Mouse (Mus musculus): ENCODE data around the gene Gm11027.
A peak's percentile ranks its signal among the peaks of the same experiment; 100 is the strongest.
"Not testable (repeated sequence)": the region's sequence is repeated elsewhere in the genome, so short reads cannot be mapped to it uniquely, and the experiment has no call there.

Gm11027 gene

DNA sequence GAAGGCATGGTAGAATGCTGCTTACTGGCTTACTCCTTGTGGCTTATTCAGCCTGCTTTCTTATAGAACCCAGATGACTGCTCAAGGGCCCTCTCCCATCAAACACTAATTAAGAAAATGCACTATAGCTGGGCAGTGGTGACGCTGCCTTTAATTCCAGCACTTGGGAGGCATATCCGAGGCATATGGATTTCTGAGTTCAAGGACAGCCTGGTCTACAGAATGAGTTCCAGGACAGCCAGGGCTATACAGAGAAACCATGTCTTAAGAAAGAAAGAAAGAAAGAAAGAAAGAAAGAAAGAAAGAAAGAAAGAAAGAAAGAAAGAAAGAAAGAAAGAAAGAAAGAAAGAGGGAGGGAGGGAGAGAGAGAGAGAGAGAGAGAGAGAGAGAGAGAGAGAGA, at the start of gene Gm11027:
TSS of gene Gm11027 (plus strand) at position 301 of the 400 bp plus-strand sequence.
- not testable (repeated sequence) for DNase-seq (ENCODE audit: low spot score)

DNA sequence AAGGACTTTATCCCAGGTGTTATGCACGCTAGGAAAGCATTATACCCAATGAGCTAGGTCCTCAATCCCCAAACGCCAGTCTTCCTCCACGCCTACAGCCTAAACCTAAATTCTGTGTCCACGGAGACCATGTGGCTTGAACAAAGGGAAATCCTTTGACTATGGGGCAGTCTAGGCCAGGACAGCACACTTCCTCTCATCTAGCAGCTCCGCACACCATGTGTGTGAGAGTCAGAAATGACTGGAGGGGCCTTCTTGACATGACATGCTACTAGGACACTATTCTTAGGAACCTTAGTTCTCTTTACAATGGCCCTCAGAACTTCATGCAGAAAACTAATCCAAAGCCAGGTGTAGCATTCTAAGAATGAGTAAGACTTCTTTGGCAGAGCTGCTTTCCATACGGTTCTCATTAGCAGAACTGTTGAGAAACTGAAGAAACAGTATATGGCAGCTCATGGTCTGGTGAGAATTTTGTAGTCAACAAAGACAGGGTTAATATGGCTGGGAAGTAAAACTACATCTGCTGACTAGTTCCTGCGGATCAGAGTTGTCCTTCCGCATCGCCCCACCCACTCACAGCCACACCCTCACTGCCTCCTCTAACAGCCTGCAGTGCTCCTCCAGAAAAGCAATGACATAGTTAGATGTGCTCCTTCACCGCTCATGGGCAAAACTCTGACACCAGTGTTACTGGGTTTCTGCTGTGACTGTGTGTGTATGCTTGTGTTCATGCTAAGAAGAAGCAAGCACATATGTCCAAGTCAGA, 48.7 kb upstream of the Gm11027 start:
- no peak for DNase-seq (ENCODE audit: low spot score)

DNA sequence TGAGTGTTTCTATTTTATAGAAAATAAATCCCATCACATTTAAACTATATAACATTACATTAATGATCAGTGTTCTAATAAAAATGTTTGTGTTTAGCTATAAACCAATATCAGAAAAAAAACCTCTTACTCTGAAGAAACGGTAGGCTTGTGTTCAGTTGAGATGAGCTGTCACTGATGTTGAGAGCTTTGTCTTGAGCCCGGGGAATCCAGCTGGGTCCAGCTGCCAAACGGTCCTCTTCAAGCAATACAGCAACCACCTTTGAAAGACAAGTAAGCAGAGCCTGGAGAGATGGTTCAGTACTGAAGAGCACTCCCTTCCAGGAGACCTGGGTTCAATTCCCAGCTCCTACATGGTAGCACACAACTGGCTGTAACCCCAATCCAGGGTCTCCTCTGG, 45.7 kb upstream of the Gm11027 start:
- DNase-seq (ENCODE audit: low spot score), result no peak

DNA sequence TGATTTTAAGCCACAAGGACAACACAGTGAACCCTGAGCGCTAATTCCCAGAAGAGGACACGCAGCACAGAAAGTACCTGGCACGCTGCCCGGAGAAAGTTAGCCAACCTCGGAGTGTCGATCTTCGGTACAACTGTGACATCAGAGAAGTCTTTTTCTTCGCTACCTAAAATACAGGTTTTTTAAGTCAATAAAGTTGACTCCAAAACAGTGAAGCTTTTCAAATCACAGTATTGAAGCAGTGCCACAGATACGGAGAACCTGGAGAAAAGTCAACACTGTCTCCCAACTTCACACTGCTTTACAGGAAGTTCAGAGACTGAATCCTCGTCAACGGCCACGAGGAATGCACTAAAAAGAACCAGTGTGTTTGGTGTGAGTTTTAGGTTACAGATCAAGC, 43.6 kb upstream of the Gm11027 start:
- DNase-seq (ENCODE audit: low spot score), result no peak

DNA sequence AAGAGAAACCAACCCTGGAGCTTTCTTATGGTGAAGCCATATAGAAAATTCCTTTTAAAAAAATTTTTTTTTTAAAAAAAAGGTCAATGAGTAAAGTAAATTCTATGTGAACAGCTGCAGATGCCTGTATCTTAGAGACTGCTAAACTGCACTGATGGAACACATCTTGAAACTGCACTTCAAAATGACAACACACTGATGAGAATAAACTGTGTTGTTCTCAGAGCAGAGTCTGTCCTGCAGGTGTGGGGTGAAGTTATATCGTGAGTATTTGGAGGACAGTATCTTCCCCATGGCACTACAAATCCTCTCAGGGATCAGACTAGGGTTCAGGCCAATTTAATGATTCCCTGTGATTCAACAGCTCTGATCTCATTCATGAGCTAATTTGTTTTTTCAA, 43.1 kb upstream of the Gm11027 start:
- no peak for DNase-seq (ENCODE audit: low spot score)

DNA sequence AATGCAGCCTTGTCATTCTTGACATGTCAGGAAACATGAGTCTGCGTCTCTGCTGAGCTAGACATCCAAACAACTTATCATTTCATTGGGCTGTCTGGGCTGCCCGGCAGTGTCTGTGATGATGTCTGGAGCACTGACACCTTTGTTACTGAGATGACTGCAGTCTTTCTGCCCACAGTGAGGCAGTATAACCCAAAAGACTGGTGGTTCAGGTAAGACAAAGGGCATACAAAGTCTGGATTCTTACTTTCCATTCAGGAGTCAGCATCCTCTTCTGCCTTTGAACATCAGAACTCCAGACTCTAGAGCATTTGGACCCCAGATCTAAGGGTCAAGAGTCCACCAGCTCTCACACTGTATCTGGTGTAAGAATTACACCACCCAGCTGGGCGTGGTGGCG, 39.8 kb upstream of the Gm11027 start:
- no peak for DNase-seq (ENCODE audit: low spot score)

DNA sequence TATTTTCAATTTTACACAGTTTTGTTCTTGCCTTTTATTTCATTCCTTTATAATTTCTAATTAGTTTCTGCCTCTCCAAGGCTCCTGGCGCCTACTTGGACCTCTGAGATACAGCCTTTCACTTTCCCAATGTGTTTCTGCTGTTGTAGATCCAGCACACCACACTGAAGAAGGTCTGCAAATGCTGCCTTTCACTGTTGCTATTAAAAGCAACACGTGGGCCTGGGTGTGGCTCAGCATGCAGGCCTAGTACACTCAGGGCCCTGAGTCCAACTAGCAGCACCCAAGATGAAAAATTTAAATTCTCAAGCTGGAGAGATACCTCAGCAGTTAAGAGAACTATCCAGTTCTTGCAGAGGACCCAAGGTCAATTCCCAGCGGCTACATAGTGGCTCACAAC, 38.5 kb upstream of the Gm11027 start:
- no peak for DNase-seq (ENCODE audit: low spot score)

DNA sequence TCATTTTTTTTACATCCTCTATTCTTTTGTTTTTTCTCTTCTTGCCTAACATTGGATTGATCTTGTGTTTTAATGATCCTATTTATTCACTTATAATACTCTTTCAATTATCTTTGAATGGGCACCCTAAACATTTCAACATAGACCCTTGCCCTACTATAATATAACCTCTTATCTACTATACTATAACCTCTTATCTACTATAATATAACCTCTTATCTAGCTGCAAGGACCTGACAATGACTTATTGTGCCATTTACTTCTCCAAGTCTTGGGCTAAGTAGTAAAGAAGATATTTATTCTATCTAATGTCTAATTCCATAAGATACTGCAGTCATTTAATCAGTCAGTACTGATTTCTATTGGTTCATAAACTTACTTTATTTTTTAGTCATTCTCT, 36.8 kb upstream of the Gm11027 start:
- DNase-seq (ENCODE audit: low spot score), result no peak

DNA sequence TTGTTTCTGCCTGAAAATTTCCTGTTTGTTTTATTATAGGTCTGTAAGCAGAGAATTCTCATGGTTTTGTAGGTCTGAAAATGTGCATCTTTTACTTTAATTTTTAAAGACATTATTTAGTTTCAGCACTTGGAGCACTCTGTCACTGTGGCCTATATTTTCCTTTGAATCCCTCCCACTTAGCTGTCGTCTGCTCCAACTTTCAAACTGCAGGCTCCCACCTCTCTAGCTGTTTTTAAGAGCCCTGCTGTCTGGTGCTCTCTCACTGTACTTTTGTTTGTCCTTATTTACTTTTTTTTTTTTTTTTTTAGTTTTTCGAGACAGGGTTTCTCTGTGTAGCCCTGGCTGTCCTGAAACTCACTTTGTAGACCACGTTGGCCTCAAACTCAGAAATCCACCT, 36.4 kb upstream of the Gm11027 start:
- no peak for DNase-seq (ENCODE audit: low spot score)

DNA sequence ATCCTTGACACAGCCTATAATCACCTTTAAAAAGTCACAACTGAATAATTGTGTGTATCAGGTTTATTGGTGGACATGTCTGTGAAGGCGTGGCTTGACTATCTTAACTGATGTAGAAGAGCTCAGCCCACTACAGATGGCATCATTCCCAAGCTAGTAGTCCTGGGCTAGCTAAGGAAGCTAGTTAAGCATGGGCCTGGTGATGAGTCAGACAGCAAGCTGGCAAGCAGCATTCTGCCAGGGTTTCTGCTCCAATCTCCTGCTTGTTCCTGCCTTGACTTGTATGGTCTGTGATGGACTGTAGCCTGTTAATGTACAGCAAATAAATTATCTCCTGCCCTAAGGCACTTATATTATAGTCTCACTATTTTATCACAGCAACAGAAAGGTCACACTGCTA, 30.6 kb upstream of the Gm11027 start:
- no peak for DNase-seq (ENCODE audit: low spot score)

DNA sequence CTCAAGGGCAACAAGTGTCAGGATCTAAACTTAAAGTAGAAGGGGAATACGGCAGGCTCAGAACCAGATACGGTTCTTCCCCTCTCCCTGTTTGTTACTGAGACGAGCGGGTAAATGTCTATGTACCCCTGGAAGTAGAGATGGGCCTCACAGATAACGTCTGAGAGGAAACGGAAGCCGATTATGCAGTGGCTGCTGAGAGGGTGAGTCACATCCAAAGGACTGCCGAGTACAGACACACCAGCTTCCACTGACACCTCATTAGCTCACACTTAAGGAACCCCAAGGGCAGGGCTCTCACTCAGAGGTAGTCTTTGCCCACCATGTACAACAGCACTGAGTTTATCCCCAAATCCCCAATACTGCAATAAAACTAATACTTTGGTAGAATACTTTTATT, 20.5 kb upstream of the Gm11027 start:
- no peak for DNase-seq (ENCODE audit: low spot score)

DNA sequence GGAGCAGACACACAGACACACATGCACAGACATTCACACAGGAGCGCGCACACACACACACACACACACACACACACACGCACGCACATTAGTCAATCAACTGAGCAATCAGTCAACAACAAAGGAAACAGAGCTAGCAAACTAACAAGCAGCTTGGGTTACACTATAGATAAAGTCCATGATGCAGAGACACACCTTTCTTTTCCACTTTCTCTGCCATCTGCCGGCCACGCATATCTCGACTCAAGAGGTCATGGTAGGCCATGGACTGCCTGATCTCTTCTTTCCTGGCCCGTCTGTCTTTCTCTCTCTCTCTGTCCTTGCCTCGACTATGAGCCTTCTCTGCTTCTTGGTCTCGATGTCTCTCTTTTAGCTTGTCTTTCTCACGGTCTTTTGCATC, 19.6 kb upstream of the Gm11027 start:
- DNase-seq (ENCODE audit: low spot score), result no peak

DNA sequence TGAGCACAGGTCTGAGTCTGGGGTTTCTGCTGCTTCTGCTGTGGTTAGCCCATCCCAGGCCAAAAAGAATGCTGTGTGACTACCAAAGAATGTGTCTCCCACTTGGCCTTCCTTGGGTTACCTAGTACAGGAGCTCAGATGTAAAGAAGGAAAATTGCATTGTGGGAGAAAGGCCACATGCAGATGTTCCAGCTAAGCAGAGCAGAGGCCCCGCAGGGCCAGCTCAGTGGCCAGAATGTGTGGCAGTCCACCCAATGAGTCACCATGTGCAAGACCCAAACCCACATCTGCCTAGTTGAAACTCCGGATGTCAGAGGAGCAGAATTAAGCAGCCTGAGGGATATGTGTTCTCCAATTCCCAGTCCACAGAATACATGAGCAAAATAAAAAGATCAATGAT, 16.9 kb upstream of the Gm11027 start:
- no peak for DNase-seq (ENCODE audit: low spot score)

DNA sequence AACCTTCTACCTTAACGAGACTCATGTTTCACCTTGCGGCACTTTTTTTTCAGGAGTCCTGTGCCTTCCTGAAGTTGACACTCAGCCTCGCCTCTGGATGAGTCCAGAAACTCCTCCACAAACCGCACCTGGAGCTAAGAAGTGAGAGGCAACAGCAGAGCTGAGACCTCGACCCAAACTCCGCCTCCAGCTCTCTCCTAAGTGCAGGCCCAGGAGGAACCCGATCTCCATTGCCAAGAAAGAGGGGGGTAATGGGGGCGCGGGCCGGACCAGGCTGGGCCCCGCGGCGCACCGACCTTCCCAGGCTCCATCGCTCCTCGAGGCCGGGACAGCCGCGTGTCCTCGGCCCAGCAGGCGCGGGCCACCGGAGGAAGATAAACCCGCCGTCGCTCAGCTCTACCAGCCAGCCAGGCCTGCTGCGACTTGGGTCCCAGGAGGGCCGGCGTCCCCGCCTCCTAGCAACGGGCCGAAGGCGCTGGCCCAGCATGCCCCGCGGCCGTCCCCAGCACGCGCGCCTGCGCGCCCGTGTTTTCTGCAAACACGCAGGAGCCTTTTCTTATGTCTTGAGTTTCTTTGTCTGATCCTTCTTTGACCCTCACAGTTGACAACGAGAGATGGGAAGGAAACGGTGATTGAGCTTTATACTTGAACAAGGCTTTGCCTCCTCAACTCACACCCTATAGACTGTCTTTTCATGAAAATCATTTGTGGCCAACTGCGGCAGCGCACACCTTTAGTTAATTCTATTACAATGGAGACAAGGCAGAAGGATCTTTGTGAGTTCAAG, 12.4 kb upstream of the Gm11027 start, which contains the start of gene Wdr60:
TSS of gene Wdr60 (minus strand) at position 468 of the 787 bp plus-strand sequence.
- DNase-seq (ENCODE audit: low spot score), result peak; percentile 76

DNA sequence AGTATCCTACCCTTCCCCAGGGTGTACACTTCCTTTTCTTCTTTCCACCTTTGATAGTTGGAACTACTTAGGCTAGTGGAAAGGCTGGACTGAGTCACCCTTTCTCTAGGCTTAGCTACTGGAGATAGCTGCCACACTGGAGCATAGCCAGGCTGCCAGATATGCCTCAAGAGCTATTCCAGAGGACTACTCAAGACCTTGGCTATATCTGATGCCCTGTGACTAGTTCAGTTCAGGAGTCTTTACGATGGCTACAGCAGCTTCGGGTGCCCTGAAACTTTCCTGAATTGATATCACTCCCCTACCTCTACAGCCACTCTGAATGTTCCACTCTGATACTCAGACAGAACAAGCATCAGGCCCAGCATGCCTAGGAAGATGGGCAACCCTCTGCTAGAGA, 10.4 kb upstream of the Gm11027 start:
- no peak for DNase-seq (ENCODE audit: low spot score)

DNA sequence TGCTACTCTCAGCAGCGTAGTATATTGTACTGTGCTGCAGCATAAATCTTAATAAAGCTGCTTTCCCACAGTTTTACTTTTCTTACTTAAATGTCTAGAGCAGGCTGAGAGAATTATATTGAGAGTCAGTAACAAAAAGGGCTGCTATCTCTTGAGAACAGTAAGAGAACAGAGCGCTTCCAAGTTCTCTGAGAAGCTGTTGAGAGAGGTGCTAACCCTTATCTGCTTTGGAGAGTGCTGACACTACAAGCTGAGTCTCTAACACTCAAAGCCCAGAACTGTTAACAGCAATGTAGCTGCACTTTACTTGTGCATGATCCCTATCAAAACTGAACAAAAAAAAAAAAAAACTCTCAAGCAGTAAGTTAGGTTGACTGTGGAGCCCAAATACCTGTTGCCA, 9.9 kb upstream of the Gm11027 start:
- no peak for DNase-seq (ENCODE audit: low spot score)

DNA sequence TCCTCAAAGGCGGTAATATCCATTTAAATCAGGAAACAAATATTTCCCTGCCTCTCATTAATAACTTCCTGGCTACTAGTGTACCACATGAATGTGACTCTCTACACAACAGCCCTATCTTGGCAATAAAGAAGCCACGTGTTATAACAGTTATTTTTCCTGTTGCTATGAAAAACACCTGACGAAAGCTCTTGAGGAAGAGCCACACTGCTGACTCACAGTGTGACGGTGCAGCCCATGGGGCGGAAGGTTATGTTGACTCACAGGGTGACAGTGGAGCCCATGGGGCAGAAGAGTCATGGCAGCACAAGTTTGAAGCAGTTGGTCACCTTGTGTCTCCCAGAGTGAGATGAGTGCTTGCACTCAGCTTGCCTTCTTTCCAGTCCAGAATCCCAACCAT, 5.7 kb upstream of the Gm11027 start:
- DNase-seq (ENCODE audit: low spot score), result no peak

DNA sequence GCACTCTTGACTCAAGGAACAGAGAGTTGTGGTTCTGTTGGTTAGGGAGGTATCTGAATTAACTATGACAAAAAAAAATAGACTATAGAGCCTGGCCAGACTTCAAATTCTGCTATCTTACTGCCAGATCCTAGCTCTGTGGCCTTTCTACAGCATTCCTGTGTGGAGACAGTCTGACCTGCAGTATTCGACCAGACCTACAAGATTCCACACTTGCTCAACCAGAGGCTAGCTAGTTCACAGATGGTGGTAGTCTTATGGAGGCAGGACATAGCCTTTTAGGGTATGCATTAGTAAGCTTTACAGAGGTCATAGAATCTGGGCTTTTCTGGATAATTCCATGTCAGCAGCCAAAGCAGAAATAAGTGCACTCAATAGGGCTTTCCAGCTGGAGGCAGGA, 4.6 kb upstream of the Gm11027 start:
- DNase-seq (ENCODE audit: low spot score), result no peak

DNA sequence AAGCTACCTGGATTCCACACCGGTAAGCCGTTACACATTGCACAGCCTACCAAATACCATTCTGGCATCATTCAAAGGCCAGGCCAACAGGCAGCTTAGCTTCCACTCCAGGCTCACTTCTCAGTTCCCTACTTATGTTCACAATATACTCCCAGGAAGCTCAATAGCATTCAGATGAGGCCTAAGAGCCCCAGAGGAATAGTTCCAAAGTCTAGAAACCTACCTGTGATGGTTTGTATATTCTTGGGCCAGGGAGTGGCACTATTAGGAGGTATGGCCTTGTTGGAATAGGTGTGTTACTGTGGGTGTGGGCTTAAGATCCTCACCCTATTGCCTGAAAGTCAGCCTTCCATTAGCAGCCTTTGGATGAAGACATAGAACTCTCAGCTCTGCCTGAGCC, 4.1 kb upstream of the Gm11027 start:
- DNase-seq (ENCODE audit: low spot score), result no peak

DNA sequence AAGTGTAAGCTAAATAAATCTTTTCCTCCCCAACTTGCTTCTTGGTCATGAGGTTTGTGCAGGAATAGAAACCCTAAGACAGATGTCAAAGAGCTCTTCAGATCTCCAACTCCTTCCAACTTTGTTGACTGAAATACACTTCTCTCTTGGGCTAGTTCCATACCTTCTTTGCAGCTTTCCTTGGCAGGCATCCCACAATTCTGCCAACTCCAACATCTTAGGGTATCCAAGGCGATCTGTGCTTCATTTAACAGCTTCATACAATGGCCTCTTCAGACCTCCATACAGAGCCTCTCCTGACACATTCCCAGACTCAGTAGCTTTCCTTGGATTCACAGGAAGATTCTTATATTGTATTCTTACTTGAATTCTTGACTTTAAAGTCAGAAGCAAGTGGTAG, 1.5 kb upstream of the Gm11027 start:
- no peak for DNase-seq (ENCODE audit: low spot score)

DNA sequence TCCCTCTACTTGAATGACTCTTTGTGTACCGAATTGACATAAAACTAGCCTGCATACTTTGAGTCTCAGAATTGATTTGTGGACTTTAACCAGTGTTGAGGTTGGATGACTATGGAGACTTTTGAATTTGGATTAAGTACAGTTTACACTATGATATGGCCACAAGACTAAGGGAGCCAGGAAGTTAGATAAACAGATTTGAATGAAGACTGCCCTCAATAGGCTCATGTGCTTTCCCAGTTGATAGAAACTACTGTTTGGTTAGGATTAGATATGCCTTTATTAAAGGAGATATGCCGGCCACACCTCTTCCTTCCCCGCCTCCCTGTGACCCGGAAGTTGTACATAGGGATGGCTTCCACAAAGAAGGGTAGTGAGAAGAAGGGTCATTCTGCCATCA, 445 bp downstream of the Gm11027 start:
- no peak for DNase-seq (ENCODE audit: low spot score)

DNA sequence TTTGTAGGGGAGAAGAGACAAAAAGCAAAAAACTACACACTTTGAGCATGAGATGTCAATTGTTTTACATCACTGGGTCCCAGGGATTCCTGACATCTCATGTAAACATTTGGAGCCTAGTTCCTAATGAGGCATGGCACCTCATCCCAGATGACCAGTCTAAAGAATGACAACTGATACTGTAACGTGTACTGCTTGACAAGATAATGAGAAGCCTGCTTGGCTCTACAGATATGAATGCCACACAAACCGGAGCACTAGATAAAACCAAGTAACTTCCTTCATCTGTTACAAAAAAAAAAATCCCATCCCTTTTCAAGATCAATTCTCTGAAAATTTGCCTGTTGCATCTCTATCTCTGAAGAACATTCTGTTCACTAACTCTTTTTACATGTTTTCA, 1.8 kb downstream of the Gm11027 start:
- no peak for DNase-seq (ENCODE audit: low spot score)

DNA sequence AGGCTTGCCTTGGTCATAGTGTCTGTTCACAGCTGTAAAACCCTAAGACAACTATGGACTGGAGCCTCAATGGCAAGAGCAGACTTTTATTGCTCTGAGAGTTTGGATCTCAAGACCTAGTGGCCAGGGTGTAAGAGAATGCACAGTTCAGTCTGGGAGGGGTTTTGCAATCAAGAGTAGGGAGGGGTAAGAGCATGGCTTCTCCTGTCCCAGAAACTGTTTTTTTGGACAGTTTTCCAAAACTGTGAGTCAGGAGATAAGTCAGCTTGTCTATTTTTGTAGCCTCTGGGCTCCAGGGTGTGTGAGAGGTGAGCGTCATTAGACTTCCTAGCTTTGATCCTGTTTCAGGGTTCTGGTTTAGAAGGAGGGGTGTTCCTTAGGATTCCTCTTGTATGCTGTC, 3.4 kb downstream of the Gm11027 start:
- DNase-seq (ENCODE audit: low spot score), result no peak

DNA sequence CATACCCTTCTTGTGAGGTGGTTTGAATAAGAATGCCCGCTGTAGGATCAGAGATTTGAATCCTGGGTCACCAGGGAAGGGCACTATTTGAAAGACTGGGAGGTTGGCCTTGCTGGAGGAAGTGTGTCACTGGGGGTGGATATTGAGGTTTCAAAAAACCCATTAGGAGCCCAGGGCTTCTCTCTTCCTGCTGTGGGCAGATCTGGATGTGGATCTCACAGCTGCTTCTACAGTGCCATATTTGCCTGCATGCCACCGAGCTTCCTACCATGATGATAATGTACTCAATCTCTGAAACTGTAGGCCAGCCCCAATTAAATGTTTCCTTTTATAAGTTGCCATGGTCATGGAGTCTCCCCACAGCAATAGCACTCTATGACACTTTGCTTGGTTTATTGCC, 4.0 kb downstream of the Gm11027 start:
- no peak for DNase-seq (ENCODE audit: low spot score)

Measured in left cerebral cortex, adult 11 months (tissue).